Mouse (Mus musculus): ENCODE results near the gene Myg1. TPM values are rescaled to one million over a fixed set of nuclear protein-coding genes. Genes with fewer than 3 reads are reported as not detected.

The Myg1 gene
- polyA plus RNA-seq (2012; rRNA removed): 96.6 and 99.5 TPM in 2 replicates

GRCm38 (mm10) chr15:102331610-102332015, at the start of gene Myg1:
TSS of gene Myg1 (plus strand) at chr15:102331709.

GRCm38 (mm10) chr15:102295633-102296367, 35.7 kb upstream of the Myg1 start, which contains the start of gene Espl1:
TSS of gene Espl1 (plus strand) at chr15:102296266.

GRCm38 (mm10) chr15:102326022-102326576, 5.4 kb upstream of the Myg1 start, which contains the start of gene Pfdn5:
TSS of gene Pfdn5 (plus strand) at chr15:102326116.

GRCm38 (mm10) chr15:102350138-102350941, 18.8 kb downstream of the Myg1 start, which contains the start of gene Aaas:
TSS of gene Aaas (minus strand) at chr15:102350771.

GRCm38 (mm10) chr15:102366733-102367344, 35.3 kb downstream of the Myg1 start, which contains the start of gene Sp7:
TSS of gene Sp7 (minus strand) at chr15:102367182.

Other genes with a start within 250 kb of the Myg1 start
- gene Tns2, start 231.3 kb upstream of the Myg1 start, polyA plus RNA-seq (2012; rRNA removed): 10.8 and 13.8 TPM in 2 replicates
- gene Spryd3, start 195.5 kb upstream of the Myg1 start, polyA plus RNA-seq (2012; rRNA removed): 109 and 115 TPM in 2 replicates
- gene Igfbp6, start 187.3 kb upstream of the Myg1 start, polyA plus RNA-seq (2012; rRNA removed): 3.3 and 3.5 TPM in 2 replicates
- gene Soat2, start 181.2 kb upstream of the Myg1 start, polyA plus RNA-seq (2012; rRNA removed): 0.13 and 0.15 TPM in 2 replicates
- gene Zfp740, start 128.5 kb upstream of the Myg1 start, polyA plus RNA-seq (2012; rRNA removed): 75.6 and 75.9 TPM in 2 replicates
- gene Csad, start 127.0 kb upstream of the Myg1 start, polyA plus RNA-seq (2012; rRNA removed): 34.7 and 35.6 TPM in 2 replicates
- gene Itgb7, start 99.8 kb upstream of the Myg1 start, polyA plus RNA-seq (2012; rRNA removed): 0.30 and 0.37 TPM in 2 replicates
- gene Rarg, start 74.2 kb upstream of the Myg1 start, polyA plus RNA-seq (2012; rRNA removed): 9.8 and 11.0 TPM in 2 replicates
- 0.08 and 0.23 TPM in 2 replicates for gene Gm9918, start 61.1 kb upstream of the Myg1 start, polyA plus RNA-seq (2012; rRNA removed)
- gene Mfsd5, start 52.3 kb upstream of the Myg1 start, polyA plus RNA-seq (2012; rRNA removed): 41.0 and 41.5 TPM in 2 replicates
- 6.2 and 6.7 TPM in 2 replicates for gene Espl1, start 35.4 kb upstream of the Myg1 start, polyA plus RNA-seq (2012; rRNA removed)
- 404 and 434 TPM in 2 replicates for gene Pfdn5, start 5.6 kb upstream of the Myg1 start, polyA plus RNA-seq (2012; rRNA removed)
- gene Aaas, start 19.1 kb downstream of the Myg1 start, polyA plus RNA-seq (2012; rRNA removed): 30.4 and 32.7 TPM in 2 replicates
- gene Sp7, start 35.5 kb downstream of the Myg1 start, polyA plus RNA-seq (2012; rRNA removed): 0.73 and 5.7 TPM in 2 replicates
- gene Sp1, start 74.4 kb downstream of the Myg1 start, polyA plus RNA-seq (2012; rRNA removed): 12.9 and 13.1 TPM in 2 replicates
- gene Amhr2, start 113.7 kb downstream of the Myg1 start, polyA plus RNA-seq (2012; rRNA removed): 0.48 and 0.74 TPM in 2 replicates
- 73.2 and 80.8 TPM in 2 replicates for gene Prr13, start 127.3 kb downstream of the Myg1 start, polyA plus RNA-seq (2012; rRNA removed)
- 447 and 470 TPM in 2 replicates for gene Pcbp2, start 138.8 kb downstream of the Myg1 start, polyA plus RNA-seq (2012; rRNA removed)
- gene Gm10337, start 172.0 kb downstream of the Myg1 start, polyA plus RNA-seq (2012; rRNA removed): not detected in 2 replicates
- gene Map3k12, start 185.4 kb downstream of the Myg1 start, polyA plus RNA-seq (2012; rRNA removed): 89.1 and 91.0 TPM in 2 replicates
- 145 and 154 TPM in 2 replicates for gene Tarbp2, start 186.5 kb downstream of the Myg1 start, polyA plus RNA-seq (2012; rRNA removed)
- 6.7 and 6.8 TPM in 2 replicates for gene Npff, start 193.2 kb downstream of the Myg1 start, polyA plus RNA-seq (2012; rRNA removed)